21 mouse cellular contexts compared by ENCODE assay signal in genomic region chr10:111385561-111385960, GRCm38 (mm10).
DNase-seq lines count a peak whose midpoint lies in the region; ATAC-seq and TF ChIP-seq lines count a peak whose summit lies in the region.
"Had no signal": no experiment of that assay in that cellular context is flagged by ENCODE, and none has a peak within 500 bp of the region (broad histone marks: within the 10 kb centered on the region; RNA-seq: fewer than 3 reads in every experiment).

No protein-coding gene starts in this region.

- H3K4me3 ChIP-seq in CH12.LX (replicated peaks in 1 of 3; ENCODE audit: low read depth in 2 of 3, low read length in 2 of 3, poor library complexity in 1 of 3) = peak overlapping the region in 1 of 3 experiments; percentile 18
- H3K4me3 ChIP-seq in forebrain, postnatal 0 days (ENCODE audit: low read depth, low read length) = no peak overlapping the region
- no peak overlapping the region for H3K4me3 ChIP-seq in hindbrain, embryonic 11.5 days (ENCODE audit: low read depth, low read length)
- H3K4me3 ChIP-seq: embryonic facial prominence, embryonic 15.5 days; forebrain, embryonic 10.5 days had no signal

- ATAC-seq in forebrain, postnatal 0 days = no peak; the same call in 1 of the 2 replicates
- ATAC-seq in hindbrain, embryonic 11.5 days (ENCODE audit: low FRiP score) = no peak
- ATAC-seq: intestine, postnatal 0 days had no signal

- TF ChIP-seq EP300 in CH12.LX (IDR thresholded peaks at IDR 0.05; ENCODE audit: low read length) = peak; percentile 49; the same call in 1 of the 2 replicates

- 89% methylated on average over 9 of the region's 9 CpGs for WGBS in forebrain, postnatal 0 days
- 93% methylated on average over 9 of the region's 9 CpGs for WGBS in hindbrain, embryonic 11.5 days

- peaks cover 8% of the 10 kb centered on the region for H3K9me3 ChIP-seq in CH12.LX (replicated peaks; ENCODE audit: low read length)
- H3K9me3 ChIP-seq in forebrain, postnatal 0 days (ENCODE audit: low read length) = no peaks in the 10 kb centered on the region
- no peaks in the 10 kb centered on the region for H3K9me3 ChIP-seq in hindbrain, embryonic 11.5 days (ENCODE audit: control insufficient read depth, low read length)
- H3K9me3 ChIP-seq: embryonic facial prominence, embryonic 15.5 days; forebrain, embryonic 10.5 days had no signal

- no peak for TF ChIP-seq RAD21 in CH12.LX (IDR thresholded peaks at IDR 0.05; ENCODE audit: low read depth, low read length)

- H3K36me3 ChIP-seq in CH12.LX (replicated peaks in 1 of 2; ENCODE audit: control insufficient read depth in 1 of 2, insufficient read depth in 1 of 2, low read length in 1 of 2) = no peaks in the 10 kb centered on the region
- H3K36me3 ChIP-seq in forebrain, postnatal 0 days (ENCODE audit: insufficient read depth) = no peaks in the 10 kb centered on the region
- no peaks in the 10 kb centered on the region for H3K36me3 ChIP-seq in hindbrain, embryonic 11.5 days (ENCODE audit: control insufficient read depth, insufficient read depth, low read length)
- H3K36me3 ChIP-seq: embryonic facial prominence, embryonic 15.5 days; forebrain, embryonic 10.5 days had no signal

- in situ Hi-C loops in CH12.LX (cut with MboI; ENCODE audit: low pct_ligation_motif_present, low pct_unique_long_range_greater_than_20kb, low sequenced_read_pairs) = no loop called here

- no peak for TF ChIP-seq CTCF in CH12.LX (conservative IDR thresholded peaks at IDR 0.05 in 1 of 2, IDR thresholded peaks at IDR 0.05 in 1 of 2; ENCODE audit: low read depth in 2 of 2, low read length in 2 of 2)
- no peak for TF ChIP-seq CTCF in forebrain, postnatal 0 days (IDR thresholded peaks at IDR 0.05; ENCODE audit: low read depth)

- no peak for TF ChIP-seq POLR2A in CH12.LX (IDR thresholded peaks at IDR 0.05; ENCODE audit: low read depth, low read length)

- dilution Hi-C loops in CH12.LX (cut with MboI; ENCODE audit: extremely low pct_ligation_motif_present, extremely low pct_unique_long_range_greater_than_20kb, low sequenced_read_pairs) = no loop called here

- no peaks in the 10 kb centered on the region for H3K79me2 ChIP-seq in CH12.LX (replicated peaks; ENCODE audit: control insufficient read depth, extremely low read depth, insufficient read depth, poor library complexity, severe bottlenecking)

- H3K9ac ChIP-seq in CH12.LX (ENCODE audit: insufficient read depth, low read depth) = no peak overlapping the region
- H3K9ac ChIP-seq in forebrain, postnatal 0 days = no peak overlapping the region
- H3K9ac ChIP-seq in hindbrain, embryonic 11.5 days (ENCODE audit: low read depth, low read length) = no peak overlapping the region
- H3K9ac ChIP-seq: embryonic facial prominence, embryonic 15.5 days; hindbrain, embryonic 14.5 days; lung, embryonic 14.5 days had no signal

- H3K4me1 ChIP-seq in CH12.LX (ENCODE audit: control insufficient read depth in 1 of 2, insufficient read depth in 2 of 2) = peaks cover 3 to 32% of the 10 kb centered on the region in 2 experiments; a peak in 2 of 4 replicates
- H3K4me1 ChIP-seq in forebrain, postnatal 0 days (ENCODE audit: insufficient read depth) = no peaks in the 10 kb centered on the region
- no peaks in the 10 kb centered on the region for H3K4me1 ChIP-seq in hindbrain, embryonic 11.5 days (replicated peaks; ENCODE audit: control insufficient read depth, insufficient read depth, low read length)

- peak; percentile 61 for DNase-seq in CD4-positive, CD25-positive, alpha-beta regulatory T cell, adult 2 months (ENCODE audit: low read depth, low spot score)
- DNase-seq in CH12.LX (ENCODE audit: extremely low read depth) = peak; percentile 68
- peak; percentile 60 for DNase-seq in naive thymus-derived CD4-positive, alpha-beta T cell, adult 2 months (ENCODE audit: low read depth)
- peak; percentile 20 to 26 for DNase-seq in thymus, postnatal 10 days (ENCODE audit: low spot score in 2 of 2)
- DNase-seq in forebrain, postnatal 0 days = no peak
- no peak for DNase-seq in kidney, adult 9 months
- no peak for DNase-seq in hindbrain, embryonic 11.5 days (ENCODE audit: low spot score)
- DNase-seq: cerebellum, adult 9-11 months; embryo, embryonic 11 days; gastrocnemius, postnatal 25 days; heart, postnatal 14 days; kidney, postnatal 10 days; lung, embryonic 14.5 days; spleen, adult 18-20 months had no signal

- no peaks in the 10 kb centered on the region for H3K27me3 ChIP-seq in CH12.LX (replicated peaks)
- H3K27me3 ChIP-seq in forebrain, postnatal 0 days (ENCODE audit: insufficient read depth, low read length) = no peaks in the 10 kb centered on the region
- no peaks in the 10 kb centered on the region for H3K27me3 ChIP-seq in hindbrain, embryonic 11.5 days (ENCODE audit: control insufficient read depth, insufficient read depth, low read length)
- H3K27me3 ChIP-seq: embryonic facial prominence, embryonic 15.5 days had no signal

- no peak overlapping the region for H3K27ac ChIP-seq in CH12.LX (ENCODE audit: insufficient read depth, low read depth)
- no peak overlapping the region for H3K27ac ChIP-seq in forebrain, postnatal 0 days (ENCODE audit: low read depth, low read length)
- H3K27ac ChIP-seq in hindbrain, embryonic 11.5 days (ENCODE audit: low read depth, low read length) = no peak overlapping the region
- H3K27ac ChIP-seq: embryonic facial prominence, embryonic 15.5 days; forebrain, embryonic 10.5 days; hindbrain, embryonic 14.5 days; macrophage had no signal

- peak overlapping the region; percentile 42 for H3K4me2 ChIP-seq in CH12.LX (ENCODE audit: insufficient read depth, low read depth, poor library complexity, severe bottlenecking)
- no peak overlapping the region for H3K4me2 ChIP-seq in forebrain, postnatal 0 days (ENCODE audit: low read depth)
- no peak overlapping the region for H3K4me2 ChIP-seq in hindbrain, embryonic 11.5 days (replicated peaks; ENCODE audit: low read depth, low read length)
- H3K4me2 ChIP-seq: embryonic facial prominence, embryonic 15.5 days; heart, embryonic 11.5 days; hindbrain, embryonic 14.5 days; lung, embryonic 14.5 days; midbrain, embryonic 11.5 days had no signal

TF ChIP-seq in CH12.LX, 34 proteins besides CTCF, POLR2A, EP300 and RAD21:
- no peak for TF ChIP-seq ZC3H11A (IDR thresholded peaks at IDR 0.05; ENCODE audit: low read depth, low read length)
- TF ChIP-seq IRF4 (IDR thresholded peaks at IDR 0.05; ENCODE audit: low read depth, low read length) = 0 out of 2 replicates have a peak, but pooled peaks have one; percentile 17
- TF ChIP-seq TCF12 (IDR thresholded peaks at IDR 0.05; ENCODE audit: low read depth, low read length) = peak; percentile 45; the same call in 1 of the 2 replicates
- 0 out of 2 replicates have a peak, but pooled peaks have one; percentile 35 for TF ChIP-seq ETS1 (conservative IDR thresholded peaks at IDR 0.05; ENCODE audit: low read depth, low read length)
- TF ChIP-seq ZNF384 (IDR thresholded peaks at IDR 0.05; ENCODE audit: low read depth, low read length) = peak; percentile 68

Comparison
In these comparisons a context has a peak if more than half of its experiments do, and no peak if none do; other contexts are left out.
1. DNase-seq: peak in CD4-positive, CD25-positive, alpha-beta regulatory T cell, adult 2 months (single experiment), CH12.LX (single experiment), naive thymus-derived CD4-positive, alpha-beta T cell, adult 2 months (single experiment) and thymus, postnatal 10 days (2 of 2); none in forebrain, postnatal 0 days (single experiment), kidney, adult 9 months (single experiment) and hindbrain, embryonic 11.5 days (single experiment).